Mouse (Mus musculus) stomach, embryonic 16.5 days (tissue): ENCODE measurements around the gene Hmgn3. TPM values are rescaled to one million over a fixed set of nuclear protein-coding genes. Genes with fewer than 3 reads are reported as not detected.

Experiments used
- ATAC-seq: fragments of 200-750 bp; cut with Nextera tagmentation; 2 replicates; pipeline ENCODE4 v1.8.0; 2017; ENCODE audit warnings: moderate number of reproducible peaks, moderate TSS enrichment; ENCODE audit not compliant: insufficient read depth, low FRiP score
- H3K27ac ChIP-seq: fragments of 300-500 bp; sonication (generic); 2 replicates; pipeline ENCODE4 v1.5.1; 2014; ENCODE audit warnings: low read length
- H3K27me3 ChIP-seq: fragments of 300-500 bp; sonication (generic); 2 replicates; pipeline ENCODE4 v1.6.1; 2014; ENCODE audit warnings: low read length, control low read depth, mixed read lengths; ENCODE audit not compliant: control insufficient read depth, insufficient read depth
- H3K36me3 ChIP-seq: fragments of 300-500 bp; sonication (generic); 2 replicates; pipeline ENCODE4 v1.6.1; 2014; ENCODE audit warnings: low read length; ENCODE audit not compliant: control insufficient read depth, insufficient read depth
- H3K4me1 ChIP-seq: fragments of 300-500 bp; sonication (generic); 2 replicates; pipeline ENCODE4 v1.6.1; 2014; ENCODE audit warnings: low read length, control low read depth, mixed read lengths; ENCODE audit not compliant: control insufficient read depth, insufficient read depth
- H3K4me2 ChIP-seq: fragments of 300-500 bp; sonication (generic); 2 replicates; pipeline ENCODE4 v1.6.1; 2014; ENCODE audit warnings: low read depth, low read length, mixed read lengths
- H3K4me3 ChIP-seq: fragments of 300-500 bp; sonication (generic); replicated peaks from 2 replicates; pipeline ENCODE4 v1.5.1; 2014; ENCODE audit warnings: mild to moderate bottlenecking, low read length
- H3K9ac ChIP-seq: fragments of 300-500 bp; sonication (generic); 2 replicates; pipeline ENCODE4 v1.6.1; 2014; ENCODE audit warnings: low read length
- H3K9me3 ChIP-seq: fragments of 300-500 bp; sonication (generic); replicated peaks from 2 replicates; pipeline ENCODE4 v1.6.1; 2016; ENCODE audit warnings: low read length, control low read depth; ENCODE audit not compliant: control insufficient read depth
- WGBS: fragments of 180-500 bp; shearing (Covaris S2); extraction: QIAGEN DNeasy Blood & Tissue Kit; methylation state at CpG from one replicate; pipeline ENCODE4 v1.1.7; 2014; 5-methylcytosine and 5-hydroxymethylcytosine counted together
- polyA plus RNA-seq: library from polyadenylated mRNA; unstranded; fragments of >200 nt; fragmentation: Nextera tagmentation; extraction: Ambion mirVana; gene quantifications from 2 replicates; pipeline ENCODE4 v1.2.1, GENCODE M21; 2015

The Hmgn3 gene
- polyA plus RNA-seq, 1 experiment from 2014 or later = 124 TPM

DNA sequence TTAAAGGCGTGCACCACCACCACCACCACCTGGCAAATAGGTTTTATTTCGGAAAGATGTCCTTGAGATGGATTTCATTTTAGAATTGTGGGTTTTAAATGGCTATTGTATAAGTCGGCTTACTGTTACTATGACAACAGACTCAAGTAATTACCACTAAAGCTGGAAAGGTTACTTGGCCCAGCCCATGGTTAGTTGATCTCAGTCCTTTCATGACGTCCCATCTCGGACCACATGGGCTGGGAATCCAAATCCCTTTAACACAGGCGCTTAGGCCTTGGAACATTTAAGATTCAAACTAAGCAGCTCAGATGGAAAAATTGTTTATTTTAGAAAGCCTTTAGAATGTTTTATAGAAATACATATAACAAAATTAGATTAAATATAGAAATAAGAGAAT, 64.2 kb downstream of the Hmgn3 start:
- no peaks in the 10 kb centered on the region for H3K9me3 ChIP-seq
- no peak overlapping the region for H3K4me2 ChIP-seq
- H3K4me1 ChIP-seq = no peaks in the 10 kb centered on the region
- 69% methylated on average over 6 of the region's 6 CpGs for WGBS
- H3K9ac ChIP-seq = no peak overlapping the region
- H3K4me3 ChIP-seq = no peak overlapping the region
- no peaks in the 10 kb centered on the region for H3K36me3 ChIP-seq
- H3K27me3 ChIP-seq = no peaks in the 10 kb centered on the region
- no peak for ATAC-seq
- H3K27ac ChIP-seq = no peak overlapping the region

DNA sequence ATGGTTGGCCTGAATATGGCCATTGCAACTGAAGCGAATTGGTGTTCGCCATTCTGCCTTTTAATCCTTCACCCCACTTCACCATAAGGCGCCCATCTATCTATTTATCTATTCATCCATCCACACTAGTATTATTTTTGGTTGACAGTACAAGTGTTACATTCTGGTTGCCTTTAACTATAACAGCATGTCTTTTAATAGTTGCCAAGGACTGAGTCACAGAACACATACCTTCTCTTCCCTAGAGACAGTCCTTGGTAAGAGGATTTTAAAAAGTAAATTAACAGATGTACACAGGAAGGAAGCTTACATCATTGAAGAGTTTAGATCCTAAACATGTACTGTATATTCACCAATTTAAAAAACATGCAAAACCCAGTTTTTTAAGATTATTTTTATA, 66.8 kb downstream of the Hmgn3 start:
- no peak overlapping the region for H3K9ac ChIP-seq
- H3K4me2 ChIP-seq = no peak overlapping the region
- no peaks in the 10 kb centered on the region for H3K36me3 ChIP-seq
- no peaks in the 10 kb centered on the region for H3K27me3 ChIP-seq
- no peaks in the 10 kb centered on the region for H3K4me1 ChIP-seq
- no peak overlapping the region for H3K4me3 ChIP-seq
- WGBS = 86% methylated on average over 3 of the region's 3 CpGs
- no peaks in the 10 kb centered on the region for H3K9me3 ChIP-seq
- no peak overlapping the region for H3K27ac ChIP-seq
- ATAC-seq = no peak

DNA sequence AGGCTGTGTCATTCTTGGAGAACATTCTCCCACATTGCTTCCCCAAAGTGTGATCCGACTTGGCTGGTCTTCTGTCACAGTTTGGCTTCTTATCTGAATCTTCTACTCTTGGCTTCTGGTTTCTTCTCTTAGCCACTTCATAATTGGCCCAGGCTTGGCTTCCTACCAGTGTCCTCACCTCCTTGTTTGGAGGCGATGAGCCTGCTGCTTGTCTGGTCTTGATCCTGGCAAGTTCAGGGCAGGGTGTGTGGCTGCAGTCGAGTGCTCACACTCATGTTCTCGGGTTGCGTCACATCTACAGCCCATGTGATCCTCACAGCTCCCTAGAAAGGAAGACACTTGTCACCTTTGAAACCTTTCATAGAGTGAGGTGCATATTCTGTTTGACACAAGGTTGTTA, 78.2 kb downstream of the Hmgn3 start:
- H3K4me3 ChIP-seq = no peak overlapping the region
- ATAC-seq = no peak
- H3K4me2 ChIP-seq = no peak overlapping the region
- H3K9ac ChIP-seq = no peak overlapping the region
- no peaks in the 10 kb centered on the region for H3K9me3 ChIP-seq
- no peaks in the 10 kb centered on the region for H3K4me1 ChIP-seq
- no peaks in the 10 kb centered on the region for H3K27me3 ChIP-seq
- no peaks in the 10 kb centered on the region for H3K36me3 ChIP-seq
- 83% methylated on average over 5 of the region's 5 CpGs for WGBS
- no peak overlapping the region for H3K27ac ChIP-seq

DNA sequence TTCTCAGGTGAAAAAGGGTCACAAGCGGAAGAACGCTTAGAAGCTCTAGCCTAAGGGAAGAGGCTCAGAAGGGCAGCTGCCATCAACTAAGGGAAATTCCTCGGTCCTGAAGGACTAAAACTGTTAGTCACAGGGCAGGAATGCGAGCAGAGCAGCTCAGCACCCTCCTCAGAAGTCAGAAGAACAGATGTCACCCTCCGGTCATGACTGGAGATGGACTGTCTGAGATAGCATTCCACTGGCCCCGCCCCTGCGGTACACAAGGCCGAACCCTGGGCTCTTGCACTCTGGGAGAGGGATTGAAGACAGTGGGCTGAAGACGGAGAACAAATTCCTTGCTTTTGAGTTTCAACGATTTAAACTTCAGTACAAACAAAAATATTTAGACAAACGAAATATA, 85.2 kb downstream of the Hmgn3 start:
- no peak overlapping the region for H3K9ac ChIP-seq
- H3K27me3 ChIP-seq = no peaks in the 10 kb centered on the region
- H3K4me3 ChIP-seq = no peak overlapping the region
- WGBS = 55% methylated on average over 11 of the region's 11 CpGs
- H3K4me1 ChIP-seq = no peaks in the 10 kb centered on the region
- ATAC-seq = no peak; the same call in 1 of the 2 replicates
- H3K36me3 ChIP-seq = no peaks in the 10 kb centered on the region
- no peaks in the 10 kb centered on the region for H3K9me3 ChIP-seq
- H3K27ac ChIP-seq = no peak overlapping the region
- H3K4me2 ChIP-seq = no peak overlapping the region

Other genes with a start within 250 kb of the Hmgn3 start
- 53.8 and 60.1 TPM in 2 replicates for gene Phip, start 171.2 kb downstream of the Hmgn3 start, polyA plus RNA-seq